Mouse (Mus musculus) testis, adult 2 months (tissue): ENCODE measurements around the gene Clmn.

Experiments
- CTCF ChIP-seq: fragments of 200-500 bp; IDR thresholded peaks from 2 replicates; pipeline ENCODE4 v1.5.1; 2012; ENCODE audit warnings: low read depth, mild to moderate bottlenecking, inconsistent platforms, low read length, moderate library complexity; ENCODE audit not compliant: control insufficient read depth, insufficient read depth, insufficient replicate concordance
- POLR2A ChIP-seq: fragments of 200-500 bp; IDR thresholded peaks from 2 replicates; pipeline ENCODE4 v1.6.1; 2012; ENCODE audit warnings: low read depth, mild to moderate bottlenecking, inconsistent platforms, low read length, moderate library complexity; ENCODE audit not compliant: control insufficient read depth

DNA sequence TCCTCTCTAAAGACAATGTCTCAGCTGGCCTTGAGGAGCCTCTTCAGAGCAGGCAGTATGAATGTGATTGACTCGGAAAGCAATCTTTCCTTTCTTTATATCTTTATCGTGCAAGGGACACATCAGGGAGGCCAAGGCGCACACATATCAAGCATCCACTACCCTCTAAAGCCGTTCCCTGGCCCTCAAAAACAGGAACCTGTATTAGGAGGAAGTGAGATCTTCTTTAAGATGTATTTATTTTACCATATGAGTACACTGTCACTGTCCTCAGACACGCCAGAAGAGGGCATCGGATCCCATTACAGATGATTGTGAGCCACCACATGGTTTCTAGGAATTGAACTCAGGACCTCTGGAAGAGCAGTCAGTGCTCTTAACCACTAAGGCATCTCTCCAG, 122.6 kb downstream of the Clmn start:
- TF ChIP-seq POLR2A, result no peak
- no peak for TF ChIP-seq CTCF
